Mouse (Mus musculus): Measurements from ENCODE around the gene Snx8. TPM values are rescaled to one million over a fixed set of nuclear protein-coding genes. Genes with fewer than 3 reads are reported as not detected.
A peak's percentile ranks its signal among the peaks of the same experiment; 100 is the strongest.

The Snx8 gene
- total and polyA plus RNA-seq, 2 experiments from 2014 or later: 36.2 to 79.6 TPM

GRCm38 (mm10) chr5:140387236-140387635 is 1.8 kb downstream of the Snx8 start:
- 82% methylated on average over 7 of the region's 7 CpGs for WGBS
- Histone ChIP-seq H3K4me1 (ENCODE audit: insufficient read depth, low read length) (peaks cover 12% of the 10 kb centered on the region), H3K36me3 (ENCODE audit: insufficient read depth, low read length) (no peaks in the 10 kb centered on the region), H3K9me3 (ENCODE audit: low read length) (no peaks in the 10 kb centered on the region), H3K9ac (replicated peaks; ENCODE audit: low read length) (no peak overlapping the region), H3K4me2 (ENCODE audit: low read depth, low read length) (no peak overlapping the region), H3K4me3 (ENCODE audit: low read length) (no peak overlapping the region), H3K27me3 (ENCODE audit: insufficient read depth, low read length) (no peaks in the 10 kb centered on the region), H3K27ac (no peak overlapping the region)
- no peak for TF ChIP-seq CTCF (IDR thresholded peaks at IDR 0.05; ENCODE audit: low read depth)
- ATAC-seq: no peak
- DNase-seq (ENCODE audit: low spot score): no peak

- H3K9me3 ChIP-seq (ENCODE audit: low read length): no peaks in the 10 kb centered on the region
- H3K4me3 ChIP-seq (ENCODE audit: low read length): no peak overlapping the region
- no peak overlapping the region for H3K4me2 ChIP-seq (ENCODE audit: low read depth, low read length)
- WGBS: 86% methylated on average over 1 of the region's 1 CpGs
- no peak overlapping the region for H3K27ac ChIP-seq
- H3K27me3 ChIP-seq (ENCODE audit: insufficient read depth, low read length): no peaks in the 10 kb centered on the region
- 0 out of 2 replicates have a peak, but pooled peaks have one; percentile 2 for TF ChIP-seq CTCF (IDR thresholded peaks at IDR 0.05; ENCODE audit: low read depth)
- H3K36me3 ChIP-seq (ENCODE audit: insufficient read depth, low read length): no peaks in the 10 kb centered on the region
- DNase-seq (ENCODE audit: low spot score) (no peak), ATAC-seq (no peak)
- peaks cover 12% of the 10 kb centered on the region for H3K4me1 ChIP-seq (ENCODE audit: insufficient read depth, low read length)
- no peak overlapping the region for H3K9ac ChIP-seq (replicated peaks; ENCODE audit: low read length)
Measured at GRCm38 (mm10) chr5:140384462-140384861, 4.6 kb downstream of the Snx8 start.

GRCm38 (mm10) chr5:140383559-140383958 is 5.5 kb downstream of the Snx8 start:
- no peak overlapping the region for H3K9ac ChIP-seq (replicated peaks; ENCODE audit: low read length)
- no peaks in the 10 kb centered on the region for H3K9me3 ChIP-seq (ENCODE audit: low read length)
- H3K27ac ChIP-seq: no peak overlapping the region
- no peak for ATAC-seq
- H3K4me2 ChIP-seq (ENCODE audit: low read depth, low read length): no peak overlapping the region
- no peaks in the 10 kb centered on the region for H3K36me3 ChIP-seq (ENCODE audit: insufficient read depth, low read length)
- peaks cover 11% of the 10 kb centered on the region for H3K4me1 ChIP-seq (ENCODE audit: insufficient read depth, low read length)
- WGBS: 18% methylated on average over 7 of the region's 7 CpGs
- no peak overlapping the region for H3K4me3 ChIP-seq (ENCODE audit: low read length)
- DNase-seq (ENCODE audit: low spot score): no peak
- H3K27me3 ChIP-seq (ENCODE audit: insufficient read depth, low read length): no peaks in the 10 kb centered on the region
- TF ChIP-seq CTCF (IDR thresholded peaks at IDR 0.05; ENCODE audit: low read depth): no peak

GRCm38 (mm10) chr5:140382688-140383087 is 6.4 kb downstream of the Snx8 start:
- H3K4me2 ChIP-seq (ENCODE audit: low read depth, low read length): no peak overlapping the region
- peaks cover 2% of the 10 kb centered on the region; the same call in 1 of the 2 replicates for H3K4me1 ChIP-seq (ENCODE audit: insufficient read depth, low read length)
- DNase-seq (ENCODE audit: low spot score): no peak
- no peaks in the 10 kb centered on the region for H3K27me3 ChIP-seq (ENCODE audit: insufficient read depth, low read length)
- no peak for ATAC-seq
- 93% methylated on average over 6 of the region's 6 CpGs for WGBS
- no peak overlapping the region for H3K27ac ChIP-seq
- no peaks in the 10 kb centered on the region for H3K9me3 ChIP-seq (ENCODE audit: low read length)
- no peaks in the 10 kb centered on the region for H3K36me3 ChIP-seq (ENCODE audit: insufficient read depth, low read length)
- H3K9ac ChIP-seq (replicated peaks; ENCODE audit: low read length): no peak overlapping the region
- no peak overlapping the region for H3K4me3 ChIP-seq (ENCODE audit: low read length)
- TF ChIP-seq CTCF (IDR thresholded peaks at IDR 0.05; ENCODE audit: low read depth): no peak

- Histone ChIP-seq H3K9ac (replicated peaks; ENCODE audit: low read length) (no peak overlapping the region), H3K27ac (no peak overlapping the region), H3K4me2 (ENCODE audit: low read depth, low read length) (no peak overlapping the region), H3K36me3 (ENCODE audit: insufficient read depth, low read length) (no peaks in the 10 kb centered on the region), H3K9me3 (ENCODE audit: low read length) (no peaks in the 10 kb centered on the region), H3K27me3 (ENCODE audit: insufficient read depth, low read length) (no peaks in the 10 kb centered on the region), H3K4me1 (ENCODE audit: insufficient read depth, low read length) (no peaks in the 10 kb centered on the region), H3K4me3 (ENCODE audit: low read length) (no peak overlapping the region)
- WGBS: 92% methylated on average over 7 of the region's 7 CpGs
- DNase-seq (ENCODE audit: low spot score): no peak
- ATAC-seq: no peak
- TF ChIP-seq CTCF (IDR thresholded peaks at IDR 0.05; ENCODE audit: low read depth): no peak
Measured at GRCm38 (mm10) chr5:140381156-140381555, 7.9 kb downstream of the Snx8 start.

GRCm38 (mm10) chr5:140379299-140379698 is 9.8 kb downstream of the Snx8 start:
- no peak overlapping the region for H3K4me2 ChIP-seq (ENCODE audit: low read depth, low read length)
- no peak overlapping the region for H3K4me3 ChIP-seq (ENCODE audit: low read length)
- 65% methylated on average over 6 of the region's 6 CpGs for WGBS
- no peaks in the 10 kb centered on the region for H3K27me3 ChIP-seq (ENCODE audit: insufficient read depth, low read length)
- ATAC-seq (no peak), DNase-seq (ENCODE audit: low spot score) (no peak)
- H3K9me3 ChIP-seq (ENCODE audit: low read length): no peaks in the 10 kb centered on the region
- no peak overlapping the region for H3K27ac ChIP-seq
- H3K36me3 ChIP-seq (ENCODE audit: insufficient read depth, low read length): no peaks in the 10 kb centered on the region
- no peaks in the 10 kb centered on the region for H3K4me1 ChIP-seq (ENCODE audit: insufficient read depth, low read length)
- TF ChIP-seq CTCF (IDR thresholded peaks at IDR 0.05; ENCODE audit: low read depth): no peak
- no peak overlapping the region for H3K9ac ChIP-seq (replicated peaks; ENCODE audit: low read length)

- no peaks in the 10 kb centered on the region for H3K27me3 ChIP-seq (ENCODE audit: insufficient read depth, low read length)
- H3K4me1 ChIP-seq (ENCODE audit: insufficient read depth, low read length): no peaks in the 10 kb centered on the region
- no peak for DNase-seq (ENCODE audit: low spot score)
- no peaks in the 10 kb centered on the region for H3K9me3 ChIP-seq (ENCODE audit: low read length)
- no peak overlapping the region for H3K4me2 ChIP-seq (ENCODE audit: low read depth, low read length)
- H3K9ac ChIP-seq (replicated peaks; ENCODE audit: low read length): no peak overlapping the region
- no peak overlapping the region for H3K4me3 ChIP-seq (ENCODE audit: low read length)
- WGBS: 85% methylated on average over 6 of the region's 6 CpGs
- TF ChIP-seq CTCF (IDR thresholded peaks at IDR 0.05; ENCODE audit: low read depth): no peak
- H3K36me3 ChIP-seq (ENCODE audit: insufficient read depth, low read length): no peaks in the 10 kb centered on the region
- ATAC-seq: no peak
- no peak overlapping the region for H3K27ac ChIP-seq
Measured at GRCm38 (mm10) chr5:140378121-140378853, 10.8 kb downstream of the Snx8 start.

Data from hindbrain, postnatal 0 days (tissue).